21 mouse cellular contexts compared by ENCODE assay signal in genomic region chr10:46778729-46779128, GRCm38 (mm10).
A peak's percentile ranks its signal among the peaks of the same experiment; 100 is the strongest.
DNase-seq lines count a peak whose midpoint lies in the region; ATAC-seq and TF ChIP-seq lines count a peak whose summit lies in the region.
"Had no signal": no experiment of that assay in that cellular context is flagged by ENCODE, and none has a peak within 500 bp of the region (broad histone marks: within the 10 kb centered on the region; RNA-seq: fewer than 3 reads in every experiment).

No protein-coding gene starts in this region.

- H3K9me3 ChIP-seq in neural tube, embryonic 14.5 days (ENCODE audit: control insufficient read depth, low read length): no peaks in the 10 kb centered on the region
- no peaks in the 10 kb centered on the region for H3K9me3 ChIP-seq in neural tube, embryonic 15.5 days (replicated peaks)
- H3K9me3 ChIP-seq in ES-E14 (ENCODE audit: control insufficient read depth, insufficient read depth, low read depth, low read length): no peaks in the 10 kb centered on the region; the same call in 1 of the 2 replicates
- H3K9me3 ChIP-seq: embryonic facial prominence, embryonic 10.5 days; embryonic facial prominence, embryonic 12.5 days; forebrain, embryonic 13.5 days; forebrain, embryonic 15.5 days had no signal

- no peak overlapping the region for H3K9ac ChIP-seq in neural tube, embryonic 14.5 days (replicated peaks; ENCODE audit: low read depth, low read length)
- no peak overlapping the region for H3K9ac ChIP-seq in neural tube, embryonic 15.5 days (replicated peaks)
- no peak overlapping the region for H3K9ac ChIP-seq in ES-E14 (ENCODE audit: insufficient read depth, low read depth, low read length, poor library complexity, severe bottlenecking)
- H3K9ac ChIP-seq: embryonic facial prominence, embryonic 12.5 days; forebrain, embryonic 13.5 days; forebrain, embryonic 15.5 days; forebrain, postnatal 0 days had no signal

- no peak overlapping the region for H3K4me2 ChIP-seq in neural tube, embryonic 14.5 days (ENCODE audit: low read depth, low read length)
- H3K4me2 ChIP-seq in neural tube, embryonic 15.5 days: no peak overlapping the region
- H3K4me2 ChIP-seq: embryonic facial prominence, embryonic 12.5 days; forebrain, embryonic 13.5 days; forebrain, embryonic 15.5 days had no signal

- no peaks in the 10 kb centered on the region for H3K36me3 ChIP-seq in neural tube, embryonic 14.5 days (ENCODE audit: control insufficient read depth, insufficient read depth, low read length)
- no peaks in the 10 kb centered on the region for H3K36me3 ChIP-seq in neural tube, embryonic 15.5 days
- H3K36me3 ChIP-seq in ES-E14 (ENCODE audit: control insufficient read depth, insufficient read depth, low read length, poor library complexity, severe bottlenecking): no peaks in the 10 kb centered on the region
- H3K36me3 ChIP-seq: embryonic facial prominence, embryonic 10.5 days; embryonic facial prominence, embryonic 12.5 days; forebrain, embryonic 15.5 days had no signal

- no peak for TF ChIP-seq POLR2A in brain, embryonic 14.5 days (IDR thresholded peaks at IDR 0.05; ENCODE audit: borderline replicate concordance, extremely low read depth, insufficient read depth, insufficient read length, poor library complexity, severe bottlenecking)

- H3K4me3 ChIP-seq in neural tube, embryonic 14.5 days (ENCODE audit: low read depth, low read length): no peak overlapping the region
- H3K4me3 ChIP-seq in neural tube, embryonic 15.5 days (replicated peaks): no peak overlapping the region
- no peak overlapping the region for H3K4me3 ChIP-seq in ES-E14 (ENCODE audit: insufficient read depth in 1 of 2, low read depth in 1 of 2, low read length in 2 of 2, poor library complexity in 1 of 2, severe bottlenecking in 1 of 2)
- H3K4me3 ChIP-seq: embryonic facial prominence, embryonic 10.5 days; embryonic facial prominence, embryonic 12.5 days; forebrain, embryonic 13.5 days; forebrain, embryonic 15.5 days had no signal

- no peaks in the 10 kb centered on the region for H3K4me1 ChIP-seq in neural tube, embryonic 14.5 days (ENCODE audit: control insufficient read depth, insufficient read depth, low read length)
- no peaks in the 10 kb centered on the region for H3K4me1 ChIP-seq in neural tube, embryonic 15.5 days
- H3K4me1 ChIP-seq in ES-E14 (ENCODE audit: control insufficient read depth in 2 of 2, insufficient read depth in 2 of 2, low read length in 2 of 2, poor library complexity in 1 of 2): no peaks in the 10 kb centered on the region
- H3K4me1 ChIP-seq: embryonic facial prominence, embryonic 10.5 days; embryonic facial prominence, embryonic 12.5 days; forebrain, embryonic 13.5 days; forebrain, embryonic 15.5 days had no signal

- H3K27ac ChIP-seq in neural tube, embryonic 14.5 days (ENCODE audit: low read depth, low read length): no peak overlapping the region
- no peak overlapping the region for H3K27ac ChIP-seq in neural tube, embryonic 15.5 days (replicated peaks)
- H3K27ac ChIP-seq in ES-E14 (ENCODE audit: insufficient read depth, low read depth, low read length, poor library complexity, severe bottlenecking): no peak overlapping the region
- H3K27ac ChIP-seq: embryonic facial prominence, embryonic 10.5 days; embryonic facial prominence, embryonic 12.5 days; forebrain, embryonic 13.5 days; forebrain, embryonic 15.5 days had no signal

- ATAC-seq in neural tube, embryonic 14.5 days (ENCODE audit: low read depth): peak; percentile 51; the same call in 1 of the 2 replicates
- no peak for ATAC-seq in neural tube, embryonic 15.5 days (ENCODE audit: low FRiP score)
- ATAC-seq in monocyte, adult 5-6 weeks (replicated peaks; ENCODE audit: insufficient number of reproducible peaks, low FRiP score, low TSS enrichment, poor library complexity, severe bottlenecking): no peak
- ATAC-seq: activated CD4-positive, CD25-positive, alpha-beta regulatory T cell, adult 4 months; forebrain, embryonic 13.5 days; forebrain, embryonic 15.5 days; forebrain, postnatal 0 days; Patski had no signal

- 16% methylated on average over 2 of the region's 2 CpGs for WGBS in neural tube, embryonic 14.5 days
- WGBS in neural tube, embryonic 15.5 days: 37% methylated on average over 2 of the region's 2 CpGs

- in situ Hi-C loops in ES-E14 (cut with MboI; ENCODE audit: low sequenced_read_pairs in 2 of 2, unreplicated experiment in 2 of 2): no loop called here

- H3K27me3 ChIP-seq in neural tube, embryonic 14.5 days (ENCODE audit: control insufficient read depth, insufficient read depth, low read length): no peaks in the 10 kb centered on the region
- no peaks in the 10 kb centered on the region for H3K27me3 ChIP-seq in neural tube, embryonic 15.5 days (replicated peaks)
- H3K27me3 ChIP-seq: embryonic facial prominence, embryonic 12.5 days; forebrain, embryonic 13.5 days; forebrain, embryonic 15.5 days; Patski had no signal

- no peak for TF ChIP-seq CTCF in brain, embryonic 14.5 days (IDR thresholded peaks at IDR 0.05; ENCODE audit: borderline replicate concordance, extremely low read depth, insufficient read depth, insufficient read length)

- no peak for DNase-seq in ES-E14 (ENCODE audit: low read depth, low spot score)
- DNase-seq in brain, embryonic 14.5 days (ENCODE audit: low read depth): peak; percentile 11
- DNase-seq in lung, postnatal 25 days (ENCODE audit: low spot score): no peak
- DNase-seq: adrenal gland, adult 8-10 months; adrenal gland, postnatal 14 days; adrenal gland, postnatal 36 days; cerebellum, adult 11 months; cerebellum, adult 18-20 months; cerebellum, adult 8-10 months; cerebellum, adult 9-11 months; cerebellum, postnatal 14 days; forebrain, postnatal 0 days had no signal

TF ChIP-seq in ES-E14, 5 proteins besides CTCF, POLR2A, EP300 and RAD21:
- peak; percentile 44; the same call in 1 of the 2 replicates for TF ChIP-seq MAFK (IDR thresholded peaks at IDR 0.05; ENCODE audit: insufficient read depth, low read depth, low read length)
- no peak for TF ChIP-seq ZNF384 (IDR thresholded peaks at IDR 0.05; ENCODE audit: low read depth, low read length)
